Mouse (Mus musculus): ENCODE results near the gene 4930452B06Rik.

4930452B06Rik gene

GRCm38 (mm10) chr14:8525232-8525631 is 140.8 kb downstream of the 4930452B06Rik start:
- DNase-seq (ENCODE audit: low spot score), result no peak

DNA sequence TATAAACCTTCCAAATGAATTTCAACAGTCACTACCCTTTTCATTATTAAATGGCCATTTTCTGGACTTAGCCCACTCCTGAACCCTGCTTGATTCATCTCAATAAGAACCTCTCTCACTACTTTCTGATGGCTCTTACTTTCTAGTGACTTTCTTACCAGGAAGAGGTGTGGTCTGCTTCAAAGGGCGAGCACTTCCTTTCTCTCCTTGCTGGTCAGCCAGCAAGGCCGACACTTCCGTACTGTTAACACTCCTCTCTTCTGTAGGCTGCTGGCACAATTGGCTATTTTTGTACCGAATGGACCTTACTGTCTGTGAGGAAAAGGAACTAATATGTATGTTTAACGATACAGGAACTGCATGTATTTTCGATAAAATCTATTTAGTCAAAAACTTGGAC is 148.4 kb downstream of the 4930452B06Rik start:
- no peak for DNase-seq (ENCODE audit: low spot score)

DNA sequence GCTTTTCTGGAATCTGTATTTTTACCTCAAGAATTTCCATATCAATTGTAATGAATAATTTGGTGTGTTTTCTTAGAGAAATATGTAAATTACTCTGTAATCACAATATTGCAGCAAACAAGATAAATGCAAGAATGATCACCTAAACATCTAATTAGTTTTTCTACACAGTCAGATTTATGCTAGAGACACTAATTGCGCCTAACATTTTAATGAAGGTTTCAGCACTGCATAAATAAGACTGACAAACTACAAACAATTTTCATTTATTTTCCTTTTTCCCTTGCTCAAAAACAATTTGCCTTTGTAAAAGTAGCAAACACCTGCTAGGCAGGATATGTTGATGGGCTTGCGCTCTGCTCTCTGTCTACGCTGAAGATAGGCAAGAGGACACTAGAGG is 152.0 kb downstream of the 4930452B06Rik start:
- no peak for DNase-seq (ENCODE audit: low spot score)

DNA sequence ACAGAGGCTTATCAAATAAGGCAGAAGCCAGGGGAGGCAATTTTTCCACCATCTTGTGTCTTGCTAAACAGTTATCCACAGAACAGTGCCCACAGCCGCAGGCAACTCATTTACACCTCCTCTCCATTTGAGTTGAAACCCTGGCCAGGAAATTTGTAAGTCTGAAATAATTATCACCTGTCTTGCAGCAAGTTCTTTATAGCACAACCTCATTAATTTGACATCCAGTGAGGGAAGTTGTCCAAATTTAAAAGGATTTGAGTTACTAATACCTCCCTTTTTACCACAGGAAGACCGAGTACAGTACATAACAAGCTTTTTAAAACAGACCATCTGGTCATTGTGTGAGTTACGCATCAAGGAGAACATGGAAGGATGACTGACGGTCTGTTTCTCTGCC is 154.8 kb downstream of the 4930452B06Rik start:
- DNase-seq (ENCODE audit: low spot score), result no peak

DNA sequence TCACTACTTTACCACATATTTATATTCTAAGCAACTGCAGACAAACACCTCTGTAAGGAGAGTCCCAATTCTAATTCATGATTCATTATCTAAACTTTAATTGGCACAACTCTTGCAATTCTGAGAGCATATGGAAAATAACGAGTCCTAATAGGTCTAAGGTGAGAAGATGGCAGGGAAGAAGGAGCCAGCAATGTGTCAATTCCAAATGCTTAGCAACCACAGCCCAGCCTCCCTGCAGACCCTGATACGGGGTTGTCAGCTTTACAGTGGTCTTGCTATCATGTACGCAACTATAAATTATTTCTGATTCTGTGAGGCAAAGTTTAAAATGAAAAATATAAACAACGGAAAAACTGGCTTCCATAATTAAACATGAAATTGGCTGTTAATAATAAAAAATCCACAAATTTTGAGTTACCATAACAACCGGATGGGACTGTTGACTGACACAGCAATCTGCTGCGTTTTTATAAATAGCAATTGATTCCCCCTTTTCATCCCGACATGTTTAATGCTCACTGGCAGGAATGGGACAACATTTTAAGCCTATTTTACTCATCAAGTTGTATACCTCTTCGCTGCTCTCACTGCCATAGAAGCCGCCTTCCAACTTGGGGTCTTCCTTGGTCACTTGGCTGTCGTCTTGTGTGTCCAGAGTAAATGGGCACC is 155.6 kb downstream of the 4930452B06Rik start:
- no peak for DNase-seq (ENCODE audit: low spot score)

GRCm38 (mm10) chr14:8508669-8509068 is 157.4 kb downstream of the 4930452B06Rik start:
- DNase-seq (ENCODE audit: low spot score), result no peak

- no peak for DNase-seq (ENCODE audit: low spot score)
Measured at GRCm38 (mm10) chr14:8504206-8504605, 161.8 kb downstream of the 4930452B06Rik start.

- DNase-seq (ENCODE audit: low spot score), result no peak
Measured at GRCm38 (mm10) chr14:8503345-8503744, 162.7 kb downstream of the 4930452B06Rik start.

GRCm38 (mm10) chr14:8502496-8502895 is 163.5 kb downstream of the 4930452B06Rik start:
- no peak for DNase-seq (ENCODE audit: low spot score)

DNA sequence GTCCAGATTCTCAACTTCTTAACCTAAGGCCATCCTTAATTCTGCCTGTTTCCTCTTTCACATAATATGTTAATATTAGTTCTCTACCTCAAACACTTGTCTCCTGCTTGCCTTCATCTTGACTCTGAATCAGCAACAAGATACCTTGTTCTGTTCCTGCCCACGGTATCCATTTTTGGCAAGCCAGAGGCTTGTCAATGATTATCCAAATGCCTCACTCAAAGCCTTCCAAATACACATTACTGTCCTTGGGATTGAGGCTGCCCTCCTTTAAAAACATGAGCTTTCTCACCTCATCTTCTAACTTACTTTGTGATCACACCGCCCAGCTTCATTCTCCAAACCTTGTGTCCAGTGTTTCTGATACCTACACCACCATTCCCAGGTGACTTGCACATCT is 170.3 kb downstream of the 4930452B06Rik start:
- DNase-seq (ENCODE audit: low spot score), result no peak

- no peak for DNase-seq (ENCODE audit: low spot score)
Measured at GRCm38 (mm10) chr14:8494952-8495351, 171.1 kb downstream of the 4930452B06Rik start.

- DNase-seq (ENCODE audit: low spot score), result no peak
Measured at GRCm38 (mm10) chr14:8494260-8494659, 171.8 kb downstream of the 4930452B06Rik start.

GRCm38 (mm10) chr14:8478098-8478497 is 187.9 kb downstream of the 4930452B06Rik start:
- no peak for DNase-seq (ENCODE audit: low spot score)

GRCm38 (mm10) chr14:8477348-8477747 is 188.7 kb downstream of the 4930452B06Rik start:
- DNase-seq (ENCODE audit: low spot score), result no peak

DNA sequence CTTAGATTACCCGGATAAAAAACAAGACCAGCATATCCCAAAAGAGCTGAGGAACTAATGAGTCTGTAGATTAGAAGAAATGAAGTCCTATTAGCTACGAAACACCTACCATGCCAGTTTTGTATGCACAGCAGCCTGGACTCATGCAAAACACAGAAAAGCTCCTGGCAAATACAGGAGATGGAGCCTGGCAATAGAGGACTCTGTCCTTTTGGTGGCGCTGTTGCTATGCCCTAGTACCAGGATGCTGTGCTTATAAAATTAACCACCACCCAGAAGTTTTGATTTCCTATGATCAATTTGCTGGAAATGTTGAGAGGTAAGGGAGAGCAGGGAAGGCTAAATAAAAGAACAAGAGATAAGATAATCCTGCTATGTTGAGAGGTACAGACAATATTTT is 189.4 kb downstream of the 4930452B06Rik start:
- DNase-seq (ENCODE audit: low spot score), result no peak

GRCm38 (mm10) chr14:8475851-8476250 is 190.2 kb downstream of the 4930452B06Rik start:
- no peak for DNase-seq (ENCODE audit: low spot score)

DNA sequence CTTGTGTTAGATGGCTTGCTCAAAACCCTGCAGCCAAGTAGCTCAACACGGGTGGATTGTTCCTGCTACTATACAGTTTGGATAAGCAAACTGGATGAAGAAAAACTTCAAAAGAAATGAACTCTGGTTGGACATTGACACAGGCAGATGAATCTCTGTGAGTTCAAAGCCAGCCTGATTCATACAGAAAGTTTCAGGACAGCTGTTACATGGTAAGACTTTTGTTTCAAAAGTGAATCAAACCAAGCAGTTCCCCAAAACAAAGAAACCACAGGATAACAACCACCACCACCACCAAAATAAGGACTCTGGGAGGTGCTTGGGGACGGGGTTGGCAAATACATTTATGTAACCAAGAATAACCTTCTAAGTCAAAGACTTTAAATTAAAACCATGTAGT is 193.2 kb downstream of the 4930452B06Rik start:
- DNase-seq (ENCODE audit: low spot score), result no peak

DNA sequence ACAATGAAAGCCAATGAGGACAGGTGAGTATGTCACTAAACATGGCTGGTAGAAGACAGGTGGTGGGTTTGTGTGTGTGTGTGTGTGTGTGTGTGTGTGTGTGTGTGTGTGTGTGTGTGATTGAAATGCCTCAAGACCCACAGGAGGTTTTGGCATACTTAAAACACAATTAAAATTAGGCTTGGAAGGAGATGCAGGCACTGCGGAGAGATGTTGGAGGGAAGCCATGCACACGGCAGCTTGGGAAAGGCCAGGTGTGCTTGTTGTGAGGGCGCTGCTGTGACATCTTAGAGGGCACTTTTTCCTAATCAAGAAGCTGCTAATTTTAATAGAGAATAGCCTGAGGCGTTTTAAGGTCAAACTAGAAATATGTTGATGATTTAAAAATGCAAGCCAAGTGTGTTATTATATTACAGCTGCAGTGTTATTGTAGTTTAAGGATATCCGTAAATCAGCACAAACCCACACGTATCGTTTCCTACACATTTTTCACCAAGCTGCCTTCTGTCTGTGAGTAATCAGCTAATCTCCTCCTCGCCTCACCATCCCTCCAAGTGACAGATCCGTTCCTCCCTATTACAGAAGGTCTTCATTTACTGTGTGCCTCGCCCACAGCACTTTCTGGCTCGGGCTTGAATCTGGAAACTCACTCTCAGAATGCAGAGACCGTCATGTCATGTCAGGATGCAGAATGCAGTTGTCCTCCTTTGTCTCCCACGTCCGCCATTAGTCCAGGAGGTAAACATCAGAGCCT is 201.5 kb downstream of the 4930452B06Rik start:
- DNase-seq (ENCODE audit: low spot score), result no peak

DNA sequence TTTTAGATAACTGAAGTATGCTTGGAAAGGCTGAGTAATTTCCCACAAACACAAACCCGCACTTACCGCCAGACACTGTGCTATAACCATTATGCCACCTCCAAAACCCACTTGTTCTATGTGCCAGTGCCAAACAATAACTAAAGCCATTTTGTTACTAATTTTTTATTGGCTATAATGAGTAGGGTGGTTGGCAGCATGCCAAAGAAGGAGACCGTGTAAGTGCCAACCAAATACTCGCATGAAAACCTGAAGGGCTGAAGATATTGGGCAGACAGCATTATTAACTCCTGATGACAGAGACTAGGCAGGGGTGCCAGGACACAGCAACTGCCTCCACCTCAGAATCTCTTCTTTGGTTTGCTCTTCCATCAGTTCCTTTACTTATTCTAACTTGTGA is 203.1 kb downstream of the 4930452B06Rik start:
- no peak for DNase-seq (ENCODE audit: low spot score)

GRCm38 (mm10) chr14:8462321-8462909 is 203.6 kb downstream of the 4930452B06Rik start:
- no peak for DNase-seq (ENCODE audit: low spot score)

- DNase-seq (ENCODE audit: low spot score), result peak; percentile 51
Measured at GRCm38 (mm10) chr14:8460226-8461129, 205.6 kb downstream of the 4930452B06Rik start.

DNA sequence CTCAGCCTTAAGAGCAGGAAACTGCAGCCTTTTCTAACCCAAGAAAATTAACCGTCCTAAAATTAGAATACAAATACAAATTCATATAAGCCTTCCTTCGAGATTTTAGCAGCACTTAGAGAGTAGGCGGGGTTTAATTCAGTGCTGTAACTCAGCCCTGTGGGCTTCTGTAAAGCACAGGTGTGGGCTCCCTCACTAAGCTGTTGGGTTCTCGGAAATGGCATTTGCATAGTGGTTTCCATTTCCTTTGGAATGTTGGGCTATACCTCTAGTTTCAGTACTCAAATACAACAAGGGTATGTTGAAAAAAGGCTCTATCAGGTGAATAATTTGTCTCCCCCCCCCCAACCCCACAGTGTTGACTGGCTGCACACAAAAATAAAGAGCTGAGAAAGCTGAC is 206.3 kb downstream of the 4930452B06Rik start:
- no peak for DNase-seq (ENCODE audit: low spot score)
